Mouse (Mus musculus) liver, embryonic 12.5 days (tissue): Measurements from ENCODE around the gene Ccdc141. TPM values are rescaled to one million over a fixed set of nuclear protein-coding genes. Genes with fewer than 3 reads are reported as not detected.
"Not testable (repeated sequence)": the region's sequence is repeated elsewhere in the genome, so short reads cannot be mapped to it uniquely, and the experiment has no call there.

ENCODE experiments used
- ATAC-seq: fragments of 200-750 bp; cut with Nextera tagmentation; 2 replicates; pipeline ENCODE4 v1.8.0; 2017; ENCODE audit warnings: moderate number of reproducible peaks, mild to moderate bottlenecking, moderate library complexity
- H3K27ac ChIP-seq: fragments of 300-500 bp; sonication (generic); 2 replicates; pipeline ENCODE4 v1.5.1; 2016; ENCODE audit warnings: mild to moderate bottlenecking
- H3K27me3 ChIP-seq: fragments of 300-500 bp; sonication (generic); replicated peaks from 2 replicates; pipeline ENCODE4 v1.6.1; 2016; ENCODE audit warnings: mild to moderate bottlenecking, moderate library complexity
- H3K36me3 ChIP-seq: fragments of 300-500 bp; sonication (generic); 2 replicates; pipeline ENCODE4 v1.6.1; 2016; ENCODE audit warnings: mild to moderate bottlenecking, moderate library complexity
- H3K4me1 ChIP-seq: fragments of 300-500 bp; sonication (generic); 2 replicates; pipeline ENCODE4 v1.6.1; 2016
- H3K4me2 ChIP-seq: fragments of 300-500 bp; sonication (generic); 2 replicates; pipeline ENCODE4 v1.6.1; 2016; ENCODE audit warnings: mild to moderate bottlenecking, moderate library complexity
- H3K4me3 ChIP-seq: fragments of 300-500 bp; sonication (generic); 2 replicates; pipeline ENCODE4 v1.5.1; 2016; ENCODE audit warnings: mild to moderate bottlenecking, moderate library complexity
- H3K9ac ChIP-seq: fragments of 300-500 bp; sonication (generic); 2 replicates; pipeline ENCODE4 v1.6.1; 2016; ENCODE audit warnings: mild to moderate bottlenecking, moderate library complexity
- H3K9me3 ChIP-seq: fragments of 300-500 bp; sonication (generic); replicated peaks from 2 replicates; pipeline ENCODE4 v1.6.1; 2016; ENCODE audit warnings: mild to moderate bottlenecking, moderate library complexity
- WGBS: fragments of 180-500 bp; shearing (Covaris S2); methylation state at CpG from one replicate; pipeline ENCODE4 v1.1.7; 2016; ENCODE audit not compliant: insufficient replicate concordance; 5-methylcytosine and 5-hydroxymethylcytosine counted together
- polyA plus RNA-seq: library from polyadenylated mRNA; unstranded; fragments of >200 nt; fragmentation: Nextera tagmentation; extraction: Ambion mirVana; gene quantifications from 2 replicates; pipeline ENCODE4 v1.2.1, GENCODE M21; 2016

The Ccdc141 gene
- polyA plus RNA-seq, 1 experiment from 2014 or later: 1.9 TPM

DNA sequence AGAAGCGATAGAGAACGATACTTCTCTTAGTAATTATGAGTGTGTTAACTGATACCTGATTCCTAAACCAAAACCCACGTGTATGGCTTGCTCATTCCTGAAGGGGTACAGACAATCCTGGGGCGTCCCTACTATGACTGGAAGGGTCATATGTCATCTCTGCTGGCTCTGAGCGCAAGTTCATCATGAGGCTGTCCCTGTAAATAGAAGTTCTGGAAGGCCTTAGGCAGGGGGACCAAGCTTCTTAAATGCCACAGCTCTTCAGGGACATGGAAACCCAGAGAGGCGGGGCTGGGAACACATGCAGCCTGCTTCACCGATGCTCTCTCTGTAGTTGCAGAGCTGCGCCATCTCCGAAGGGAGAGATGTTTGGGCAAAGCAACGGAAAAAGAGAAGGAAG, 133.2 kb downstream of the Ccdc141 start:
- Histone ChIP-seq H3K9ac (no peak overlapping the region), H3K4me1 (no peaks in the 10 kb centered on the region), H3K27ac (no peak overlapping the region), H3K4me2 (no peak overlapping the region), H3K27me3 (no peaks in the 10 kb centered on the region), H3K4me3 (no peak overlapping the region), H3K36me3 (no peaks in the 10 kb centered on the region), H3K9me3 (no peaks in the 10 kb centered on the region)
- no peak for ATAC-seq
- 71% methylated on average over 10 of the region's 10 CpGs for WGBS

DNA sequence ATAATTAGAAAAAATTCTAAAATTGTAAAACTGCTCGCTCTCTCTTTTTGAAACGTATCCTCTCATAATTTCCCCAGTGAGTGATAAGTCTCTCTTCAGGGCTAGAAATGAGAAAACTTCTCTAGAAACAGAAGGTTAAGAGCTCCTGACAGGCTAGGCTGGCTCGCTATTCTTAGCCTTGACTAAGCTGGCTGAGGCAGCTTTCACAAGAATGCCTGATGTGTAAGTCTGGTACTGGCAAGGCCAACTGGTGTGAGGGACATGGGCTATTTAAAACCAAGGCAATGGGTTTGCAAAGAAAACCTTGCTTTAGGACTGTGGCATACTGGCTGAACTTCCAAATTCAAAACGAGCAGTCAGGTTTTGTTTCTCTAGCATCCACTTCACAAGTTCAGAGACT, 136.3 kb downstream of the Ccdc141 start:
- no peak overlapping the region for H3K4me3 ChIP-seq
- no peaks in the 10 kb centered on the region for H3K36me3 ChIP-seq
- H3K9ac ChIP-seq: no peak overlapping the region
- no peak for ATAC-seq
- no peaks in the 10 kb centered on the region for H3K9me3 ChIP-seq
- whole genome bisulfite sequencing: 71% methylated on average over 4 of the region's 4 CpGs
- no peak overlapping the region for H3K4me2 ChIP-seq
- H3K27me3 ChIP-seq: no peaks in the 10 kb centered on the region
- no peak overlapping the region for H3K27ac ChIP-seq
- H3K4me1 ChIP-seq: no peaks in the 10 kb centered on the region

GRCm38 (mm10) chr2:77033322-77034060, 136.9 kb downstream of the Ccdc141 start:
- 75% methylated on average over 13 of the region's 13 CpGs for WGBS
- Histone ChIP-seq H3K36me3 (no peaks in the 10 kb centered on the region), H3K27me3 (no peaks in the 10 kb centered on the region), H3K9ac (no peak overlapping the region), H3K27ac (no peak overlapping the region), H3K4me1 (no peaks in the 10 kb centered on the region), H3K9me3 (no peaks in the 10 kb centered on the region), H3K4me2 (no peak overlapping the region), H3K4me3 (no peak overlapping the region)
- ATAC-seq: no peak

GRCm38 (mm10) chr2:77020649-77021048, 149.8 kb downstream of the Ccdc141 start:
- ATAC-seq: no peak
- H3K4me2 ChIP-seq: no peak overlapping the region
- no peaks in the 10 kb centered on the region for H3K4me1 ChIP-seq
- no peak overlapping the region for H3K9ac ChIP-seq
- 60% methylated on average over 2 of the region's 2 CpGs for WGBS
- H3K27ac ChIP-seq: no peak overlapping the region
- H3K27me3 ChIP-seq: no peaks in the 10 kb centered on the region
- H3K4me3 ChIP-seq: no peak overlapping the region
- no peaks in the 10 kb centered on the region for H3K9me3 ChIP-seq
- H3K36me3 ChIP-seq: no peaks in the 10 kb centered on the region

GRCm38 (mm10) chr2:77017735-77018134, 152.7 kb downstream of the Ccdc141 start:
- Histone ChIP-seq H3K9ac (no peak overlapping the region), H3K4me2 (no peak overlapping the region), H3K27me3 (no peaks in the 10 kb centered on the region), H3K9me3 (no peaks in the 10 kb centered on the region), H3K4me3 (no peak overlapping the region), H3K36me3 (no peaks in the 10 kb centered on the region), H3K4me1 (no peaks in the 10 kb centered on the region), H3K27ac (no peak overlapping the region)
- 62% methylated on average over 4 of the region's 4 CpGs for WGBS
- no peak for ATAC-seq

- not testable (repeated sequence) for H3K36me3 ChIP-seq, H3K27ac ChIP-seq, H3K9me3 ChIP-seq, H3K9ac ChIP-seq, H3K4me3 ChIP-seq, H3K4me1 ChIP-seq, H3K4me2 ChIP-seq, H3K27me3 ChIP-seq, ATAC-seq
- 62% methylated on average over 6 of the region's 6 CpGs for WGBS
Observed at GRCm38 (mm10) chr2:77013449-77013848, 157.0 kb downstream of the Ccdc141 start.

DNA sequence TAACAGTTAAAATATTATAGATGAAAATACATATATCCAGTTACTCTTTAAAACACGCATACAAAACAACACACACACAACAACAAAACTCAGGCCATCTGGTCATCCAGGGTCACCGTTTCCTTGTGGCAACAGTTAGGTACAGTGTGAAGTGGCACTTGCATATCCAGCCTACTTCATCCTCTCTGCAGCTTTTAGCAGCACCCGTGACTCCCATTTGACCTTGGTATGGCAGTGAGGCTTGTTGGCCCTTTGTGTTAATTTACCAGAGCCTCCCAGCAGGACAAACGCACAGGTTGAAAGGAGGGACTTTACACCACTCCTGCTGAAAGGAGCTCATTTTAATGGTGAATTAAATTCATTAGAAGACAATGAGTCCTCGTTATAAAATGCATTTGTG, 158.5 kb downstream of the Ccdc141 start:
- Histone ChIP-seq H3K36me3 (no peaks in the 10 kb centered on the region), H3K4me2 (no peak overlapping the region), H3K4me3 (no peak overlapping the region), H3K27ac (no peak overlapping the region), H3K9me3 (no peaks in the 10 kb centered on the region), H3K27me3 (no peaks in the 10 kb centered on the region), H3K9ac (no peak overlapping the region), H3K4me1 (no peaks in the 10 kb centered on the region)
- ATAC-seq: no peak
- 66% methylated on average over 5 of the region's 5 CpGs for WGBS

DNA sequence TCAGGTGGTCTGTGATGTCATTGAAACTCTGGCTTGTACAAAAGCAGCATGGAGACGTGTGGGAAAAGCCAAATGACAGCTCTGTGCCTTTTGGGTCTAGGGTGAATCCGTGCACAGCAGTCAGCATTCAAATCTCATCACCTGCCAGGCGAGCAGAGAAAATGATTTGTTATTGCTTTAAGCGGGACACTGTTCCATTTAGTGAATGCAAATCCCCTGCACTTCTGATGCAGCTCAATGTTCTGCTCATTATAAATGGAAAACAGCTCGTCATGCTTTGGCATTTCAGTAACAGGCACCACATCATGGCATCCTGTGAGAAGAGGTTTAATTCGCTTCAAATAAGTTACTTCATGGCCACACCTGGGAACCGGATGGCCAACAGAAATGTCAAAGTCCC, 163.4 kb downstream of the Ccdc141 start:
- H3K27me3 ChIP-seq: no peaks in the 10 kb centered on the region
- no peaks in the 10 kb centered on the region for H3K36me3 ChIP-seq
- WGBS: 59% methylated on average over 7 of the region's 7 CpGs
- H3K9me3 ChIP-seq: no peaks in the 10 kb centered on the region
- H3K27ac ChIP-seq: no peak overlapping the region
- H3K4me3 ChIP-seq: no peak overlapping the region
- no peak overlapping the region for H3K4me2 ChIP-seq
- no peaks in the 10 kb centered on the region for H3K4me1 ChIP-seq
- H3K9ac ChIP-seq: no peak overlapping the region
- no peak for ATAC-seq

- no peak overlapping the region for H3K4me2 ChIP-seq
- no peak overlapping the region for H3K4me3 ChIP-seq
- no peaks in the 10 kb centered on the region for H3K27me3 ChIP-seq
- no peaks in the 10 kb centered on the region for H3K9me3 ChIP-seq
- H3K9ac ChIP-seq: no peak overlapping the region
- H3K27ac ChIP-seq: no peak overlapping the region
- WGBS: 60% methylated on average over 2 of the region's 2 CpGs
- H3K4me1 ChIP-seq: no peaks in the 10 kb centered on the region
- ATAC-seq: no peak
- no peaks in the 10 kb centered on the region for H3K36me3 ChIP-seq
Observed at GRCm38 (mm10) chr2:77003148-77003547, 167.3 kb downstream of the Ccdc141 start.

DNA sequence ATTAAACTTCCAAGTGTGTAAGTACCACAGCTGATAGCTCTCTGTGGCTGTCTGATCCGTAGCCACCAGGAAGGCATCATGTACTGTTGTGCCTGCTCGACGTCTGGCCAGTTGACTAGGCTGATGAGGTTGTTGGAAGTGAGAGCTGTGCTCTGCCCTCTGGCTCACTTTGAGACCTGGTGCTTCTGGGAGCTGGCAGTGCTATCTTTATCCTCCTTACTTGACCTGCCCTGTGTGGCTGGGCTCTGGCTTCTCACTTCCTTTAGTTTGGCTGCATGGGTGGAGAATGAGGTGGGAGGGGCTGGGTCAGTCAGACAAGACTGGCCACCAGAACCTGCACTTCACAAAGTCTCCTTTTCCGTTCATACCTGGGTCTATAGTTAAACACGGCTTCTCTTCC, 172.1 kb downstream of the Ccdc141 start:
- Histone ChIP-seq H3K36me3 (no peaks in the 10 kb centered on the region), H3K9ac (no peak overlapping the region), H3K4me2 (no peak overlapping the region), H3K27me3 (no peaks in the 10 kb centered on the region), H3K9me3 (no peaks in the 10 kb centered on the region), H3K4me3 (no peak overlapping the region), H3K4me1 (no peaks in the 10 kb centered on the region), H3K27ac (no peak overlapping the region)
- no peak for ATAC-seq
- 44% methylated on average over 5 of the region's 5 CpGs for WGBS

GRCm38 (mm10) chr2:76992493-76993201, 177.8 kb downstream of the Ccdc141 start:
- Histone ChIP-seq H3K4me1 (no peaks in the 10 kb centered on the region), H3K9me3 (no peaks in the 10 kb centered on the region), H3K36me3 (no peaks in the 10 kb centered on the region), H3K27ac (no peak overlapping the region), H3K9ac (no peak overlapping the region), H3K4me2 (no peak overlapping the region), H3K4me3 (no peak overlapping the region), H3K27me3 (no peaks in the 10 kb centered on the region)
- no peak for ATAC-seq
- 66% methylated on average over 5 of the region's 5 CpGs for WGBS

GRCm38 (mm10) chr2:76987317-76987716, 183.1 kb downstream of the Ccdc141 start:
- WGBS: 76% methylated on average over 4 of the region's 4 CpGs
- Histone ChIP-seq H3K4me3 (no peak overlapping the region), H3K9ac (no peak overlapping the region), H3K36me3 (no peaks in the 10 kb centered on the region), H3K4me1 (no peaks in the 10 kb centered on the region), H3K27ac (no peak overlapping the region), H3K9me3 (no peaks in the 10 kb centered on the region), H3K27me3 (no peaks in the 10 kb centered on the region), H3K4me2 (no peak overlapping the region)
- ATAC-seq: no peak
